Mouse (Mus musculus) left cerebral cortex, adult 6 months (tissue): Measurements from ENCODE around the gene Psmb9. TPM values are rescaled to one million over a fixed set of nuclear protein-coding genes. Genes with fewer than 3 reads are reported as not detected.

ENCODE experiments used
- long read RNA-seq, 2 experiments: library from polyadenylated mRNA; unstranded; transcript quantifications; one replicate each; pipeline ENCODE4 v2.0.0; 2019 to 2020
- polyA plus RNA-seq: library from polyadenylated mRNA; unstranded; fragments of <200 nt; fragmentation: Nextera tagmentation; gene quantifications from 2 replicates; pipeline ENCODE4 v1.2.3, GENCODE M21; 2021

Psmb9 gene
- polyA plus RNA-seq = 8.1 and 8.5 TPM in 2 replicates
- long read RNA-seq, experiment 1, partial matches to known transcripts = 1 of 5 reads
- long read RNA-seq, experiment 1, other reads (novel, unspliced or antisense) = 0 of 5 reads
- long read RNA-seq, experiment 2, transcript Psmb9-204 (6 exons, 1,352 nt) = major isoform, 11 of 14 reads
- long read RNA-seq, experiment 2, partial matches to known transcripts = 1 of 14 reads
- long read RNA-seq, experiment 2, other reads (novel, unspliced or antisense) = 2 of 14 reads

DNA sequence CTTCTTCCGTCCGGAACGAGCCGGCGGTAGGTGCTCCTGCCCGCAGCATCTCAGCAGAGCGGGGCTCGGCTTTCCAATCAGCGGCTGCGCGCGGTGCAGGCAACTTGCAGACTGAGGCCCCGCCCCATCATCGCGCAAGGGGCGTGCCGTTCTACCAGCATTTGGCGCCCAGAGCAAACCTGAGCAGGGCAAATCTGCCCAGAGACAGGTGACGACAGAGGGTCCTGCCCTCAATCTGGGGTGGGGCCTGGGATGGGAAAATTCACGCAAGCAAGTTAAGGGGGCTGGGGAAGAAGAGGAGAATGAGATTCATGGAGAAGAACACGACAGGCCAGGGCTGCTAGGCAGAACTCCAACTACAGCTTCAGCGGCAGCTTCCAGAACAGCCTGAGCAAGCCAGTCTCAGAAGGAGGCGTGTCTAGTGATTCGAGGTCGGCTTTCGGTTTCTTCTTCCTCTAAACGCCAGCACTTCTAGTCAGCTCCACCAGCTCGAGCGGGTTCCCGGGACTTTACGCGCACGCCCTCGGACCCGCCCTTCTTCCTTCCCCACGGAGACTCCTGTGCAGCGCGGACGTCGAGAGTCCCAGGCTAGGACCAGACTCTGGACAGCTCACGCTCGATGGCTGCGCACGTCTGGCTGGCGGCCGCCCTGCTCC lies at the start of gene Psmb9, which contains the start of gene Tap1:
Gene Psmb9 (minus strand): TSS at position 504 of the 656 bp plus-strand sequence.
Gene Tap1 (plus strand): TSS at position 293 of the 656 bp plus-strand sequence.

DNA sequence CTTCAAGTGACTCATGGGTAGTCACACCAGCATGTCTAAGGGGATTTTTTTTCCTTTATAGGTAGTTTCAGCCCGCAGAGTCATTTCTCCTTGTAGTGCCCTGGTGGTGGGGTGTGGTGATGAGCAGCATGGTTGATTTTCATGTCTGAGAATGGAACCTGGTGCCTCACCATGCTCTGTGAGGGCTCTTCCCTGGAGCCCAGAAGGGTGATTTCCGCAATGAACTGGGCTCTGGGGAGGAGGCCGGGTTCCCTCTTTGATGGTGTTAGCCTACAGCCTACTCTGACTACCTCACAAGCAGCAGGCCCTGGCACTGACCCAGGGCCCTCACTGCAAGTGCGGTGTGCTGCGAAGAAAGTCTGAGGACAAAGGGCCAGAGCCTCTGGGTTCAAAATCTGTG lies 15.9 kb upstream of the Psmb9 start, which contains the start of gene Tap2:
Gene Tap2 (plus strand): TSS at position 84 of the 400 bp plus-strand sequence.

DNA sequence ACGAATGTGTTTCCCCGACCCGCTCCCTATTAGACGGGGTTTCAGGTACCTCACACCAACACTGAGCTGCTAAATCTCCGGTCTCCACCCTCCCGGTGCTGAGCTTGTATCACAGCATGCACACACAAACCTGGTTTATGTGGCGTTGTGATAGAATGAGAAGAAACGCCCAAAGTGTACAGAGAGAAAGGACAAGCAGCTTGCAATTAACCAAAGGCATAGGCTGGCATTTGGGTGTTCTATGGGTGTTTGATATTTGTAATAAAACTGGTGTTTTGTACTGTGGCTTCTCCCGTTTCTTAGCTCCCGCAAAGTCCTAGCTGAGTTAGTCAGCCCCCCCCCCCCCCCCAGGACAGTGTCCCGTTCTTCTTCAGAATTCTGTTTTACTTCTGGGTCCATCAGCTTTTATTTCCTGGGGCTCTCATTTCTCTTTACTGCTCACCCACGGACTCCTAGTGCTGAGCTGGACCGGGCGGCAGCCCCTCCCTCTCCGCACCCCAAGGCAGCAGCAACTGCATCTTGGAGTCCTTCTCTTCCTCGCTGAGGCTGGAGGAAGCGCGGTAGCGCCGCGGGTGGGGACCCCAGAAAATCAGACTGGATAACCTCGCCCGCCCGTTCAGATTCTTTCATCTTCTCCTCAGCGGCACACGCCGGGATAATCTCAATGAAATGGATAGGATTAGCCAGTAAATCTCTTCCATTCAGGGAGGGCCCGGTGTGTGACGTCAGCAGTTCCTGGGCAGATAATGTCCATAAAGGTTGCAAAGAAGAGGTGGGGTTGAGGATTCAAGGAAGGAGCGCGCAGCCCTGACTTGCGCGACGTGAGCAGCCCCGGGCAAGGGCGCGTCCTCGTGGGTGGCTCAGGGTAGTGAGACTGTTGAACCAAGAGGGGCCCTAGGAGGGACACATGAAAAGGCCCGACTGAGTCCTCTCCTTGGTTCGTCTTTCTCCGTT lies 9.7 kb upstream of the Psmb9 start, which contains the start of gene Psmb8:
Gene Psmb8 (plus strand): TSS at position 781 of the 954 bp plus-strand sequence.

DNA sequence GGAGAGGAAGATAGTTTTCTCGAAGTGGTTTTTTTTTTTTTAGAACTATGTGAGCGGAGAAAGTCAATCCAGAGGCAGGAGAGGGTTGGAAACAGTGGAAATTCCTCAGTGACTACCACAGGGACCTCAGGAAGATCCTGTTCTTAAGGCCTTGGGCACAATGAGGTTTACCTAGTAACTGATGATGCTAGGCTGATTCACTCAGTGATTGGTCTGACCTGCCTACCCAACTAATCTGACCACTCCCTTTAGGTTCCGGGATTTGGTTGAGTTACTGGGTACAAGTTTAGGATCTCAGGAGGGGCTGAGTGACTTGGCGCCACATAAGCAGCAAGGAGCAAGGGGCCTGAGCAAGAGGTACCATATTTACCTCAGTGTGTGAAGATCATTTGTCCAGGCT lies 34.6 kb downstream of the Psmb9 start, which contains the start of gene H2-DMb1:
Gene H2-DMb1 (plus strand): TSS at position 150 of the 400 bp plus-strand sequence.

DNA sequence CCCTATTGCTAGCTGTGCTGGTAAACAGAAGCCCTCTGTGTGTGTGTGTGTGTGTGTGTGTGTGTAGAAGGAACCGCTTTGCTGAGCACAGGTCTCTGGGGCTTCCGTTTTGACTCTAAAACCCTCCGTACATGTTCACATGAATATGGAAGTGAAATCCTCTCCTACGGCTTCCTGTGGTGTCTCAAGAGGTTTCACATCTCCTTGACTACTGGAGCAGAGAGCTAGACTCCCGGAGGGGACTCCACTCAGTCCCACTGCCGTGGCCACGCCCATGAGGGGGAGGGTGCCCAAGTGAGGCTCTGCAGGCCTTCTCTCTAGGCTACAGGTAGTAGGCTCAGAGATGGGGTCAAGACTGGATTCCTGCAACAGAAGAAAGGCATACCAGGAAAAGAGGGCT lies 44.5 kb downstream of the Psmb9 start, which contains the start of gene H2-DMb2:
Gene H2-DMb2 (plus strand): TSS at position 275 of the 400 bp plus-strand sequence.

Other genes starting within 250 kb of the Psmb9 start
- gene Pfdn6, start 247.4 kb downstream of the Psmb9 start, polyA plus RNA-seq = 117 and 123 TPM in 2 replicates
- gene Wdr46, start 247.1 kb downstream of the Psmb9 start, polyA plus RNA-seq = 4.5 and 4.8 TPM in 2 replicates
- 4.3 and 5.6 TPM in 2 replicates for gene B3galt4, start 236.3 kb downstream of the Psmb9 start, polyA plus RNA-seq
- 41.5 and 54.7 TPM in 2 replicates for gene Vps52, start 232.0 kb downstream of the Psmb9 start, polyA plus RNA-seq
- 906 and 922 TPM in 2 replicates for gene Rps18, start 231.8 kb downstream of the Psmb9 start, polyA plus RNA-seq
- 29.6 and 37.7 TPM in 2 replicates for gene H2-K1, start 187.4 kb downstream of the Psmb9 start, polyA plus RNA-seq
- gene Ring1, start 163.1 kb downstream of the Psmb9 start, polyA plus RNA-seq = 3.4 and 12.5 TPM in 2 replicates
- 25.9 and 48.5 TPM in 2 replicates for gene H2-Ke6, start 159.7 kb downstream of the Psmb9 start, polyA plus RNA-seq
- gene Slc39a7, start 156.1 kb downstream of the Psmb9 start, polyA plus RNA-seq = 66.0 and 69.8 TPM in 2 replicates
- gene Rxrb, start 156.0 kb downstream of the Psmb9 start, polyA plus RNA-seq = 12.9 and 32.8 TPM in 2 replicates
- 0.48 and 0.55 TPM in 2 replicates for gene Col11a2, start 148.3 kb downstream of the Psmb9 start, polyA plus RNA-seq
- gene H2-Oa, start 95.4 kb downstream of the Psmb9 start, polyA plus RNA-seq = 1.2 and 1.6 TPM in 2 replicates
- 32.1 and 36.6 TPM in 2 replicates for gene H2-DMa, start 68.2 kb downstream of the Psmb9 start, polyA plus RNA-seq
- 42.2 and 74.5 TPM in 2 replicates for gene Brd2, start 65.1 kb downstream of the Psmb9 start, polyA plus RNA-seq
- gene H2-DMb2, start 44.5 kb downstream of the Psmb9 start, polyA plus RNA-seq = 0.44 and 0.55 TPM in 2 replicates
- 4.0 and 4.2 TPM in 2 replicates for gene H2-DMb1, start 34.7 kb downstream of the Psmb9 start, polyA plus RNA-seq
- gene Tap1, start 211 bp downstream of the Psmb9 start, polyA plus RNA-seq = 2.2 and 2.8 TPM in 2 replicates
- gene Psmb8, start 10.0 kb upstream of the Psmb9 start, polyA plus RNA-seq = 21.0 and 24.6 TPM in 2 replicates
- gene Tap2, start 15.8 kb upstream of the Psmb9 start, polyA plus RNA-seq = 5.6 and 6.8 TPM in 2 replicates
- gene H2-Ob, start 51.1 kb upstream of the Psmb9 start, polyA plus RNA-seq = 0.55 and 1.3 TPM in 2 replicates
- 7.2 and 13.6 TPM in 2 replicates for gene H2-Ab1, start 69.9 kb upstream of the Psmb9 start, polyA plus RNA-seq
- 3.1 and 6.3 TPM in 2 replicates for gene H2-Aa, start 100.1 kb upstream of the Psmb9 start, polyA plus RNA-seq
- gene H2-Eb1, start 118.1 kb upstream of the Psmb9 start, polyA plus RNA-seq = 4.5 and 6.5 TPM in 2 replicates
- not detected in 2 replicates for gene H2-Eb2, start 137.9 kb upstream of the Psmb9 start, polyA plus RNA-seq
- gene Btnl2, start 167.1 kb upstream of the Psmb9 start, polyA plus RNA-seq = not detected in 2 replicates
- not detected in 2 replicates for gene Btnl1, start 189.4 kb upstream of the Psmb9 start, polyA plus RNA-seq
- gene BC051142, start 211.1 kb upstream of the Psmb9 start, polyA plus RNA-seq = 0.48 and 0.95 TPM in 2 replicates